Mouse (Mus musculus): ENCODE results near the gene Itpr3. TPM values are rescaled to one million over a fixed set of nuclear protein-coding genes. Genes with fewer than 3 reads are reported as not detected.

The Itpr3 gene
- polyA plus RNA-seq, 2 experiments: 5.1 to 12.4 TPM

- DNase-seq (ENCODE audit: low spot score) (no peak), ATAC-seq (ENCODE audit: low FRiP score, low read depth) (no peak)
- H3K9me3 ChIP-seq (ENCODE audit: control insufficient read depth, low read length): no peaks in the 10 kb centered on the region
- no peak overlapping the region for H3K27ac ChIP-seq (replicated peaks; ENCODE audit: low read depth, low read length)
- H3K4me3 ChIP-seq (replicated peaks; ENCODE audit: low read length): no peak overlapping the region
- H3K9ac ChIP-seq (ENCODE audit: low read depth, low read length, severe bottlenecking): no peak overlapping the region
- H3K36me3 ChIP-seq (ENCODE audit: control insufficient read depth, insufficient read depth, low read length): no peaks in the 10 kb centered on the region
- H3K4me2 ChIP-seq (replicated peaks; ENCODE audit: low read depth, low read length, severe bottlenecking): no peak overlapping the region
- no peak for TF ChIP-seq POLR2A (IDR thresholded peaks at IDR 0.05; ENCODE audit: borderline replicate concordance, extremely low read depth, insufficient read depth, insufficient read length)
- peaks cover 26% of the 10 kb centered on the region for H3K4me1 ChIP-seq (ENCODE audit: control insufficient read depth, insufficient read depth, low read length)
- 92% methylated on average over 7 of the region's 7 CpGs for WGBS
- H3K27me3 ChIP-seq (ENCODE audit: control insufficient read depth, insufficient read depth, low read length): no peaks in the 10 kb centered on the region
Observed at GRCm38 (mm10) chr17:27062684-27063083, 5.6 kb downstream of the Itpr3 start.

- no peaks in the 10 kb centered on the region for H3K9me3 ChIP-seq (ENCODE audit: control insufficient read depth, low read length)
- no peak overlapping the region for H3K27ac ChIP-seq (replicated peaks; ENCODE audit: low read depth, low read length)
- ATAC-seq (ENCODE audit: low FRiP score, low read depth) (no peak), DNase-seq (ENCODE audit: low spot score) (no peak)
- H3K4me2 ChIP-seq (replicated peaks; ENCODE audit: low read depth, low read length, severe bottlenecking): no peak overlapping the region
- no peaks in the 10 kb centered on the region for H3K27me3 ChIP-seq (ENCODE audit: control insufficient read depth, insufficient read depth, low read length)
- no peak overlapping the region for H3K9ac ChIP-seq (ENCODE audit: low read depth, low read length, severe bottlenecking)
- no peak overlapping the region for H3K4me3 ChIP-seq (replicated peaks; ENCODE audit: low read length)
- H3K4me1 ChIP-seq (ENCODE audit: control insufficient read depth, insufficient read depth, low read length): peaks cover 16% of the 10 kb centered on the region
- 48% methylated on average over 6 of the region's 6 CpGs for WGBS
- no peaks in the 10 kb centered on the region for H3K36me3 ChIP-seq (ENCODE audit: control insufficient read depth, insufficient read depth, low read length)
- no peak for TF ChIP-seq POLR2A (IDR thresholded peaks at IDR 0.05; ENCODE audit: borderline replicate concordance, extremely low read depth, insufficient read depth, insufficient read length)
Observed at GRCm38 (mm10) chr17:27063717-27064116, 6.6 kb downstream of the Itpr3 start.

- no peak overlapping the region for H3K4me3 ChIP-seq (replicated peaks; ENCODE audit: low read length)
- no peak for TF ChIP-seq POLR2A (IDR thresholded peaks at IDR 0.05; ENCODE audit: borderline replicate concordance, extremely low read depth, insufficient read depth, insufficient read length)
- ATAC-seq (ENCODE audit: low FRiP score, low read depth): no peak
- H3K9ac ChIP-seq (ENCODE audit: low read depth, low read length, severe bottlenecking): no peak overlapping the region
- H3K27me3 ChIP-seq (ENCODE audit: control insufficient read depth, insufficient read depth, low read length): no peaks in the 10 kb centered on the region
- WGBS: 56% methylated on average over 2 of the region's 2 CpGs
- no peaks in the 10 kb centered on the region for H3K36me3 ChIP-seq (ENCODE audit: control insufficient read depth, insufficient read depth, low read length)
- no peaks in the 10 kb centered on the region for H3K9me3 ChIP-seq (ENCODE audit: control insufficient read depth, low read length)
- DNase-seq (ENCODE audit: low spot score): no peak
- no peak overlapping the region for H3K4me2 ChIP-seq (replicated peaks; ENCODE audit: low read depth, low read length, severe bottlenecking)
- H3K4me1 ChIP-seq (ENCODE audit: control insufficient read depth, insufficient read depth, low read length): peaks cover 14% of the 10 kb centered on the region; the same call in 1 of the 2 replicates
- no peak overlapping the region for H3K27ac ChIP-seq (replicated peaks; ENCODE audit: low read depth, low read length)
Observed at GRCm38 (mm10) chr17:27064195-27064594, 7.1 kb downstream of the Itpr3 start.

GRCm38 (mm10) chr17:27066065-27066464 lies 9.0 kb downstream of the Itpr3 start:
- H3K9me3 ChIP-seq (ENCODE audit: control insufficient read depth, low read length): no peaks in the 10 kb centered on the region
- H3K27me3 ChIP-seq (ENCODE audit: control insufficient read depth, insufficient read depth, low read length): no peaks in the 10 kb centered on the region
- H3K27ac ChIP-seq (replicated peaks; ENCODE audit: low read depth, low read length): no peak overlapping the region
- H3K36me3 ChIP-seq (ENCODE audit: control insufficient read depth, insufficient read depth, low read length): no peaks in the 10 kb centered on the region
- ATAC-seq (ENCODE audit: low FRiP score, low read depth): no peak
- H3K9ac ChIP-seq (ENCODE audit: low read depth, low read length, severe bottlenecking): no peak overlapping the region
- H3K4me1 ChIP-seq (ENCODE audit: control insufficient read depth, insufficient read depth, low read length): peaks cover 6% of the 10 kb centered on the region; the same call in 1 of the 2 replicates
- no peak for TF ChIP-seq POLR2A (IDR thresholded peaks at IDR 0.05; ENCODE audit: borderline replicate concordance, extremely low read depth, insufficient read depth, insufficient read length)
- DNase-seq (ENCODE audit: low spot score): no peak
- H3K4me2 ChIP-seq (replicated peaks; ENCODE audit: low read depth, low read length, severe bottlenecking): no peak overlapping the region
- H3K4me3 ChIP-seq (replicated peaks; ENCODE audit: low read length): no peak overlapping the region
- 85% methylated on average over 7 of the region's 7 CpGs for WGBS

- Histone ChIP-seq H3K4me3 (replicated peaks; ENCODE audit: low read length) (no peak overlapping the region), H3K4me2 (replicated peaks; ENCODE audit: low read depth, low read length, severe bottlenecking) (no peak overlapping the region), H3K4me1 (ENCODE audit: control insufficient read depth, insufficient read depth, low read length) (no peaks in the 10 kb centered on the region), H3K27me3 (ENCODE audit: control insufficient read depth, insufficient read depth, low read length) (no peaks in the 10 kb centered on the region), H3K36me3 (ENCODE audit: control insufficient read depth, insufficient read depth, low read length) (no peaks in the 10 kb centered on the region), H3K27ac (replicated peaks; ENCODE audit: low read depth, low read length) (no peak overlapping the region), H3K9me3 (ENCODE audit: control insufficient read depth, low read length) (no peaks in the 10 kb centered on the region), H3K9ac (ENCODE audit: low read depth, low read length, severe bottlenecking) (no peak overlapping the region)
- no peak for ATAC-seq (ENCODE audit: low FRiP score, low read depth)
- 72% methylated on average over 4 of the region's 5 CpGs for WGBS
- no peak for DNase-seq (ENCODE audit: low spot score)
- TF ChIP-seq POLR2A (IDR thresholded peaks at IDR 0.05; ENCODE audit: borderline replicate concordance, extremely low read depth, insufficient read depth, insufficient read length): no peak
Observed at GRCm38 (mm10) chr17:27069071-27069470, 12.0 kb downstream of the Itpr3 start.

- H3K36me3 ChIP-seq (ENCODE audit: control insufficient read depth, insufficient read depth, low read length): 0 out of 2 replicates have a peak, but pooled peaks cover 2% of the 10 kb centered on the region
- 96% methylated on average over 7 of the region's 7 CpGs for WGBS
- no peak for DNase-seq (ENCODE audit: low spot score)
- no peaks in the 10 kb centered on the region for H3K9me3 ChIP-seq (ENCODE audit: control insufficient read depth, low read length)
- ATAC-seq (ENCODE audit: low FRiP score, low read depth): no peak
- no peak overlapping the region for H3K4me2 ChIP-seq (replicated peaks; ENCODE audit: low read depth, low read length, severe bottlenecking)
- H3K4me1 ChIP-seq (ENCODE audit: control insufficient read depth, insufficient read depth, low read length): 0 out of 2 replicates have a peak, but pooled peaks cover 4% of the 10 kb centered on the region
- no peaks in the 10 kb centered on the region for H3K27me3 ChIP-seq (ENCODE audit: control insufficient read depth, insufficient read depth, low read length)
- H3K27ac ChIP-seq (replicated peaks; ENCODE audit: low read depth, low read length): no peak overlapping the region
- TF ChIP-seq POLR2A (IDR thresholded peaks at IDR 0.05; ENCODE audit: borderline replicate concordance, extremely low read depth, insufficient read depth, insufficient read length): no peak
- no peak overlapping the region for H3K9ac ChIP-seq (ENCODE audit: low read depth, low read length, severe bottlenecking)
- no peak overlapping the region for H3K4me3 ChIP-seq (replicated peaks; ENCODE audit: low read length)
Observed at GRCm38 (mm10) chr17:27070913-27071312, 13.8 kb downstream of the Itpr3 start.
